Mouse (Mus musculus) kidney, postnatal 0 days (tissue): ENCODE measurements at regions not wholly inside any gene's neighbourhood (a gene's known extent, or its start where the extent isn't known, plus 50 kb on each side); places are given as distances from the start of the nearest gene placed in this dataset.

ENCODE experiments used
- ATAC-seq: fragments of 200-750 bp; cut with Nextera tagmentation; replicated peaks from 2 replicates; pipeline ENCODE4 v1.8.0; 2017; ENCODE audit warnings: low read depth, moderate number of reproducible peaks, moderate TSS enrichment, moderate library complexity; ENCODE audit not compliant: low FRiP score
- DNase-seq: peaks from one replicate; pipeline ENCODE4 v3.0.0-alpha.2; 2016; ENCODE audit warnings: low spot score
- H3K27ac ChIP-seq: fragments of 300-500 bp; sonication (generic); 2 replicates; pipeline ENCODE4 v1.5.1; 2014; ENCODE audit warnings: mild to moderate bottlenecking
- H3K27me3 ChIP-seq: fragments of 300-500 bp; sonication (generic); 2 replicates; pipeline ENCODE4 v1.6.1; 2014; ENCODE audit warnings: low read length, mixed read lengths; ENCODE audit not compliant: insufficient read depth
- H3K36me3 ChIP-seq: fragments of 300-500 bp; sonication (generic); 2 replicates; pipeline ENCODE4 v1.6.1; 2014; ENCODE audit warnings: low read length, mixed read lengths; ENCODE audit not compliant: insufficient read depth
- H3K4me1 ChIP-seq: fragments of 300-500 bp; sonication (generic); replicated peaks from 2 replicates; pipeline ENCODE4 v1.6.1; 2014; ENCODE audit warnings: antibody characterized with exemption, low read length, mixed read lengths; ENCODE audit not compliant: insufficient read depth
- H3K4me2 ChIP-seq: fragments of 300-500 bp; sonication (generic); 2 replicates; pipeline ENCODE4 v1.6.1; 2014; ENCODE audit warnings: mild to moderate bottlenecking, low read length, moderate library complexity, mixed read lengths
- H3K4me3 ChIP-seq: fragments of 300-500 bp; sonication (generic); replicated peaks from 2 replicates; pipeline ENCODE4 v1.5.1; 2014; ENCODE audit warnings: low read depth, low read length
- H3K9ac ChIP-seq: fragments of 300-500 bp; sonication (generic); 2 replicates; pipeline ENCODE4 v1.6.1; 2014; ENCODE audit warnings: low read depth, low read length
- H3K9me3 ChIP-seq: fragments of 300-500 bp; sonication (generic); replicated peaks from 2 replicates; pipeline ENCODE4 v1.6.1; 2016; ENCODE audit warnings: low read length, inconsistent platforms, mixed read lengths
- CTCF ChIP-seq: IDR thresholded peaks from 2 replicates; pipeline ENCODE4 v1.5.1; 2016; ENCODE audit warnings: antibody characterized with exemption, low read depth, mild to moderate bottlenecking, moderate library complexity
- WGBS: fragments of 180-500 bp; shearing (Covaris S2); extraction: QIAGEN DNeasy Blood & Tissue Kit; methylation state at CpG from one replicate; pipeline ENCODE4 v1.1.7; 2014; 5-methylcytosine and 5-hydroxymethylcytosine counted together

DNA sequence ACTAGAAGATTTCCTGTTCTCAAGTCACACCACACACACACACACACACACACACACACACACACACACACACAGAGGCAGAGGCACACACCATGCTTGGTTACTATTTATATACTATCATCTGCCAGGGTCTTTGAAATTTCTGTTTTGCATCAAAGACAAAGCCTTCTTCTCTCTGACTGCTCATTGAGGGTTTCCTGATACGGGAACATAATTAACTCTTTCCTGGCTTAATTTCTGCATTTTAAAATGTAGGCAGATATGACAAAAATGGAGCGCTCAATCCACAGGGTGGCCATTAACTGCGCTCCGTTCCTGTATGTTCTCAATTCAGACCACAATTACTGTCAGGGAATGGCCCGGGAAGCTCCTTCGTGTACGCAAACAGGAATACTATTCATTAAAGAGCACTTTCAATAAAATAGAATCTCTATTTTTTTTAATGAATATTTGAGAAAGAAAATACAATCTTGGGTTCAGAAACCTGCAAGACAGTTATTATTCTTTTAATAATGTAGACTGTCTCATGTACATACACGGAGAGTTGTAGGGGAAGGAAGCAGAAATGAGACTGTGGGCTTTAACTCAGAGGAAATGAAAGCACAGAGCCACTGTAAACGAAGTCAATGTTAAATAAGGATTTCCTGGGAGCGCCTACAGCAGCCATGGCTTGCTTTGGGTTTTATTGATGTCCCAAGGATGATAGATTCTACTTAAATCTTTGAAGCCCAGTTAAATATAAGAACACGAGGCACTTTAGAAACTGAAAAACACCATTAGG lies 300.5 kb upstream of the Galnt5 start:
- H3K9me3 ChIP-seq, result no peaks in the 10 kb centered on the region
- H3K36me3 ChIP-seq, result no peaks in the 10 kb centered on the region
- H3K4me3 ChIP-seq, result no peak overlapping the region
- WGBS, result 63% methylated on average over 11 of the region's 11 CpGs
- no peaks in the 10 kb centered on the region for H3K4me1 ChIP-seq
- no peak overlapping the region for H3K4me2 ChIP-seq
- no peak for DNase-seq
- H3K27me3 ChIP-seq, result no peaks in the 10 kb centered on the region
- no peak overlapping the region for H3K9ac ChIP-seq
- no peak overlapping the region for H3K27ac ChIP-seq
- no peak for ATAC-seq
- no peak for TF ChIP-seq CTCF

DNA sequence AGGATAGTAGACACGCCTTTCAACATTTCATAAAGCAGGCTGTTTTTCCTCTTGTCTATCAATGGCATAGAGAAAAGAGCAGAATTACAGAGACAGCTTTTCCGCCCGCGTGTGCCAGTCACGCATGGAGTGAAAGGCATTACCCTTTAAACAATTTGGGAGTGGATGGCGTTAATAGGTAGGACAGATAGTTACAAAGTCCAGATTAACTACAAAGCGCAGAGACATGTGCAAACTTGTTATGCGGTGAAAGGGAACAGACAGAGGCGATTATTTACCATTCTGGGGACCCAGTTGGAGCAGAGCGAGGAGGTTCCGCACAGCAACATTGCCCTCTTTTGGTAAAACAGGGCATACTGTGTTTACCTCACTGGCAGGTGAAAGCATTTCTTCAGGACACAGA lies 299.0 kb upstream of the Galnt5 start:
- H3K36me3 ChIP-seq, result no peaks in the 10 kb centered on the region
- no peaks in the 10 kb centered on the region for H3K4me1 ChIP-seq
- no peaks in the 10 kb centered on the region for H3K9me3 ChIP-seq
- H3K4me3 ChIP-seq, result 0 out of 2 replicates have a peak overlapping the region, but pooled peaks have one; percentile 4
- peak overlapping the region; percentile 52 for H3K4me2 ChIP-seq
- peak; percentile 74 for TF ChIP-seq CTCF
- DNase-seq (peak; percentile 69), ATAC-seq (peak; percentile 78; the same call in 1 of the 2 replicates)
- no peak overlapping the region for H3K27ac ChIP-seq
- H3K27me3 ChIP-seq, result no peaks in the 10 kb centered on the region
- H3K9ac ChIP-seq, result no peak overlapping the region
- 9% methylated on average over 11 of the region's 11 CpGs for WGBS

DNA sequence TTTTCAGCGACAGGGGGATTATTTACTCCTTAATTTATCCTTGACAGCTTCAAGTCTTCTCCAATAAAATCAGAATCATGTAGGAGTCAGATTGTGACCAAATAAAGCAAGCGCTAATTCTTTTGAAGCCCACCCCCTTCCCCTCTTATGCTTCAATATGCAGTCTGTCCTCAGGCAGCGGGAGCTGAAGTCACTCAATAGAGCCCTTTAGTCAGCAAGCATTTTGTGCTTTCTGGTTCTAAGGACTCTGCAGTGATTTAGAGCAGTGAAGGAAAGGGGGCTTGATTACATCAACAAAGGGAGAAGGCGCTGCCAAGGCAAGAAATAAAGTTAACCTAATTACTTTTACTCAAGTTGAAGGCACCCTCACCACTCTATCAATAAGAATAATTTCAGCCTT lies 298.5 kb upstream of the Galnt5 start:
- WGBS, result 25% methylated on average over 4 of the region's 4 CpGs
- Histone ChIP-seq H3K9me3 (no peaks in the 10 kb centered on the region), H3K27ac (no peak overlapping the region), H3K9ac (no peak overlapping the region), H3K27me3 (no peaks in the 10 kb centered on the region), H3K4me2 (peak overlapping the region; percentile 52; the same call in 1 of the 2 replicates), H3K4me1 (no peaks in the 10 kb centered on the region), H3K4me3 (no peak overlapping the region), H3K36me3 (no peaks in the 10 kb centered on the region)
- TF ChIP-seq CTCF, result no peak
- no peak for DNase-seq
- ATAC-seq, result no peak

DNA sequence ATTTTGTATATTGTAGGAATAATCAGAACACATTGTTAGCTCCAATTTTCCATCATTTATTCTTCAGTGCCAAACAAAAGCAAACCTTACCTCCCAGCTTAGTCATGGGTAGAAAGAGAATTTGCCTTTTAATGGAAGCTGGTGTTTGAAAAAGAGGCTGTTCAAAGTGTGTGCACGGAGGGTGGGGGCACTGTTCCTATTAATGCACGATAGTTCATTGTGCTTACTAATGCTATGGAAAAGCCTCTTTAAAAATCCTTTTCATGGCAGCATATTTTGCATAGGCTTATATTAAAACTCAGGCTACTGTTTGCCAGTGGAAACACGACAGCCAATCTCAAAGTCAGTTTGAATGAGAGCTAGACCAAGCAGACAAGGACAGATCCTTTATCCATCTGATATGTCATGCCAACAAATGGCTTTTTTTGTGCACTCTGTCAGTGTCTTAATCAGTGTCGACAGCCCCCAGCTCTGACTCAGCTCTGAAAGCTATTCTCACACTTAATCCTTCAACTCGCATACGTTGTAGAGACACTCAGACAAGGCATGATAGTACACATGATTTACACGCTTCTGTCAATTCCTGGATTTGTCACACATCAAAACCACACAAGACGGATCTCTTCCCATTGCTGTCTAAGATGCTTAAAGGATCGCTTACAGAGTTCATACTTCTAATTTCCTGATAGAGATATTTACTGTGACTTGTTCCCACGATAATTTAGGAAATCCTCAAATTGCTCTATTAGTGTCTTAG lies 280.8 kb upstream of the Galnt5 start:
- no peak overlapping the region for H3K27ac ChIP-seq
- no peak overlapping the region for H3K9ac ChIP-seq
- WGBS, result 83% methylated on average over 10 of the region's 10 CpGs
- no peak for DNase-seq
- no peaks in the 10 kb centered on the region for H3K4me1 ChIP-seq
- H3K9me3 ChIP-seq, result no peaks in the 10 kb centered on the region
- no peak overlapping the region for H3K4me3 ChIP-seq
- TF ChIP-seq CTCF, result no peak
- H3K27me3 ChIP-seq, result no peaks in the 10 kb centered on the region
- ATAC-seq, result no peak
- no peak overlapping the region for H3K4me2 ChIP-seq
- H3K36me3 ChIP-seq, result no peaks in the 10 kb centered on the region
